Comparison of ENCODE assay signal across 21 mouse cellular contexts in the genomic region with DNA sequence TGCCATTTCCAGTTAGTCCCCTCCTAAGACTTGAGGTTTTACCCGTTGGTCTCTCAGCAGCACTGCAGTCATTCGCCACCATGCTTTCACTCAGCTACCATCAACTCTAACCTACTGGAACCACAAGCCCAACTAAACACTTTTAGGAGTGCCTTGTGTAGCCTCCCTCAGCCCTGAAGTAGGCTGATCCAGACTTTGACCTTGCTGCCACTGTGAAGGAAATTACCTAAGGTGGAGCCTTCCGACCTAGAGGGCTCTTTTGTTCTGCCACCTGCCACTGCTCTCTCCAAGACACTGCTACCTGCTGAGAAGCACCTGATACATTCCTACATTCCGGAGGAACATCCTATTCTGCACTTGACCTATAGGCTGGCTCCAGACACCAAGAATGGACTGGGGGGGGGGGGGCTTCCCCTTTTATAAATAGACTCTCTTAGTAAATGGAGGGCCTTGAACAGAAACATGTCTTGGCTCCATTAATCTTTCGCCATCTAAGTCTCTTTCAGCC.
"Had no signal": no experiment of that assay in that cellular context is flagged by ENCODE, and none has a peak within 500 bp of the region (broad histone marks: within the 10 kb centered on the region; RNA-seq: fewer than 3 reads in every experiment).

No protein-coding gene starts in this region.

- H3K9ac ChIP-seq: lung, embryonic 15.5 days; midbrain, embryonic 13.5 days; midbrain, embryonic 15.5 days; neural tube, embryonic 13.5 days; neural tube, embryonic 15.5 days had no signal

- H3K27me3 ChIP-seq: lung, embryonic 15.5 days; megakaryocyte, embryonic 14.5 days; midbrain, embryonic 13.5 days; midbrain, embryonic 15.5 days; neural tube, embryonic 13.5 days; neural tube, embryonic 15.5 days had no signal

- H3K4me3 ChIP-seq: lung, embryonic 15.5 days; megakaryocyte, embryonic 14.5 days; midbrain, embryonic 13.5 days; midbrain, embryonic 15.5 days; myocyte; neural tube, embryonic 13.5 days; neural tube, embryonic 15.5 days had no signal

- H3K4me1 ChIP-seq: lung, embryonic 15.5 days; megakaryocyte, embryonic 14.5 days; midbrain, embryonic 13.5 days; midbrain, embryonic 15.5 days; neural tube, embryonic 13.5 days; neural tube, embryonic 15.5 days had no signal

- H3K27ac ChIP-seq: lung, embryonic 15.5 days; macrophage; midbrain, embryonic 13.5 days; midbrain, embryonic 15.5 days; neural tube, embryonic 13.5 days; neural tube, embryonic 15.5 days had no signal

- H3K4me2 ChIP-seq: lung, embryonic 15.5 days; midbrain, embryonic 11.5 days; midbrain, embryonic 13.5 days; midbrain, embryonic 15.5 days; neural tube, embryonic 13.5 days; neural tube, embryonic 15.5 days had no signal

- DNase-seq: lung, adult 2 months; lung, postnatal 14 days; lung, postnatal 36 days; retina, postnatal 1 day; right cerebral cortex, adult 18-20 months; right cerebral cortex, postnatal 25 days; right cerebral cortex, postnatal 4 days; spleen, adult 18-20 months; thymus, adult 18-20 months; thymus, postnatal 14 days; thymus, postnatal 36 days had no signal

- H3K36me3 ChIP-seq: lung, embryonic 15.5 days; midbrain, embryonic 13.5 days; midbrain, embryonic 15.5 days; neural tube, embryonic 13.5 days; neural tube, embryonic 15.5 days had no signal

- ATAC-seq: lung, postnatal 0 days; midbrain, embryonic 13.5 days; midbrain, embryonic 15.5 days had no signal

- H3K9me3 ChIP-seq: lung, embryonic 15.5 days; midbrain, embryonic 13.5 days; midbrain, embryonic 15.5 days; neural tube, embryonic 13.5 days; neural tube, embryonic 15.5 days had no signal
